Mouse (Mus musculus) lung, adult 2 months (tissue): ENCODE measurements around the gene Wdr37.

Experiments
- CTCF ChIP-seq: fragments of 200-500 bp; IDR thresholded peaks from 2 replicates; pipeline ENCODE4 v1.5.1; 2011; ENCODE audit warnings: mild to moderate bottlenecking, low read length, control low read depth; ENCODE audit not compliant: insufficient read depth
- POLR2A ChIP-seq: fragments of 200-500 bp; IDR thresholded peaks from 2 replicates; pipeline ENCODE4 v1.6.1; 2011; ENCODE audit warnings: low read depth, mild to moderate bottlenecking, control low read depth, low read length, borderline replicate concordance; ENCODE audit errors: extremely low read depth

- no peak for TF ChIP-seq POLR2A
- no peak for TF ChIP-seq CTCF
Observed at GRCm38 (mm10) chr13:8769654-8770227, 102.0 kb downstream of the Wdr37 start.
